Mouse (Mus musculus): ENCODE measurements at regions not wholly inside any gene's neighbourhood (a gene's known extent, or its start where the extent isn't known, plus 50 kb on each side); places are given as distances from the start of the nearest gene placed in this dataset.

- WGBS: 27% methylated on average over 7 of the region's 7 CpGs
- H3K36me3 ChIP-seq (ENCODE audit: insufficient read depth, low read length): no peaks in the 10 kb centered on the region
- no peak overlapping the region for H3K9ac ChIP-seq (ENCODE audit: low read depth, low read length)
- ATAC-seq (replicated peaks; ENCODE audit: low FRiP score, low read depth) (no peak), DNase-seq (ENCODE audit: low spot score) (peak; percentile 14)
- no peaks in the 10 kb centered on the region for H3K27me3 ChIP-seq (ENCODE audit: insufficient read depth, low read length)
- H3K9me3 ChIP-seq (replicated peaks; ENCODE audit: low read length): no peaks in the 10 kb centered on the region
- no peak for TF ChIP-seq CTCF (IDR thresholded peaks at IDR 0.05; ENCODE audit: low read depth)
- H3K4me1 ChIP-seq (replicated peaks; ENCODE audit: insufficient read depth, low read length): no peaks in the 10 kb centered on the region; the same call in 1 of the 2 replicates
- H3K27ac ChIP-seq: no peak overlapping the region
- no peak overlapping the region for H3K4me2 ChIP-seq (ENCODE audit: low read length)
- no peak overlapping the region for H3K4me3 ChIP-seq (replicated peaks; ENCODE audit: low read depth, low read length)
These were observed 174.2 kb upstream of the Rgmb start for GRCm38 (mm10) chr17:16004871-16005575.

- Histone ChIP-seq H3K9me3 (replicated peaks; ENCODE audit: low read length) (no peaks in the 10 kb centered on the region), H3K4me2 (ENCODE audit: low read length) (no peak overlapping the region), H3K9ac (ENCODE audit: low read depth, low read length) (no peak overlapping the region), H3K4me3 (replicated peaks; ENCODE audit: low read depth, low read length) (no peak overlapping the region), H3K27me3 (ENCODE audit: insufficient read depth, low read length) (no peaks in the 10 kb centered on the region), H3K4me1 (replicated peaks; ENCODE audit: insufficient read depth, low read length) (no peaks in the 10 kb centered on the region; the same call in 1 of the 2 replicates), H3K36me3 (ENCODE audit: insufficient read depth, low read length) (no peaks in the 10 kb centered on the region), H3K27ac (no peak overlapping the region)
- no peak for DNase-seq (ENCODE audit: low spot score)
- 66% methylated on average over 4 of the region's 4 CpGs for WGBS
- no peak for ATAC-seq (replicated peaks; ENCODE audit: low FRiP score, low read depth)
- no peak for TF ChIP-seq CTCF (IDR thresholded peaks at IDR 0.05; ENCODE audit: low read depth)
These were observed 173.2 kb upstream of the Rgmb start for GRCm38 (mm10) chr17:16004002-16004401.

GRCm38 (mm10) chr17:15998771-15999170 is 167.9 kb upstream of the Rgmb start:
- ATAC-seq (replicated peaks; ENCODE audit: low FRiP score, low read depth) (no peak), DNase-seq (ENCODE audit: low spot score) (no peak)
- H3K36me3 ChIP-seq (ENCODE audit: insufficient read depth, low read length): no peaks in the 10 kb centered on the region
- no peak overlapping the region for H3K27ac ChIP-seq
- no peaks in the 10 kb centered on the region for H3K27me3 ChIP-seq (ENCODE audit: insufficient read depth, low read length)
- TF ChIP-seq CTCF (IDR thresholded peaks at IDR 0.05; ENCODE audit: low read depth): no peak
- no peak overlapping the region for H3K4me3 ChIP-seq (replicated peaks; ENCODE audit: low read depth, low read length)
- no peaks in the 10 kb centered on the region for H3K9me3 ChIP-seq (replicated peaks; ENCODE audit: low read length)
- H3K4me1 ChIP-seq (replicated peaks; ENCODE audit: insufficient read depth, low read length): 0 out of 2 replicates have a peak, but pooled peaks cover 3% of the 10 kb centered on the region
- H3K4me2 ChIP-seq (ENCODE audit: low read length): no peak overlapping the region
- H3K9ac ChIP-seq (ENCODE audit: low read depth, low read length): no peak overlapping the region
- 94% methylated on average over 4 of the region's 4 CpGs for WGBS

GRCm38 (mm10) chr17:15997289-15997688 is 166.4 kb upstream of the Rgmb start:
- DNase-seq (ENCODE audit: low spot score): peak; percentile 16
- ATAC-seq (replicated peaks; ENCODE audit: low FRiP score, low read depth): no peak
- no peak for TF ChIP-seq CTCF (IDR thresholded peaks at IDR 0.05; ENCODE audit: low read depth)
- WGBS: 16% methylated on average over 1 of the region's 1 CpGs
- Histone ChIP-seq H3K27ac (no peak overlapping the region), H3K27me3 (ENCODE audit: insufficient read depth, low read length) (no peaks in the 10 kb centered on the region), H3K4me1 (replicated peaks; ENCODE audit: insufficient read depth, low read length) (0 out of 2 replicates have a peak, but pooled peaks cover 3% of the 10 kb centered on the region), H3K4me2 (ENCODE audit: low read length) (no peak overlapping the region), H3K9ac (ENCODE audit: low read depth, low read length) (no peak overlapping the region), H3K9me3 (replicated peaks; ENCODE audit: low read length) (no peaks in the 10 kb centered on the region), H3K4me3 (replicated peaks; ENCODE audit: low read depth, low read length) (no peak overlapping the region), H3K36me3 (ENCODE audit: insufficient read depth, low read length) (no peaks in the 10 kb centered on the region)

GRCm38 (mm10) chr17:15995493-15995892 is 164.7 kb upstream of the Rgmb start:
- DNase-seq (ENCODE audit: low spot score): no peak
- ATAC-seq (replicated peaks; ENCODE audit: low FRiP score, low read depth): no peak
- no peaks in the 10 kb centered on the region for H3K9me3 ChIP-seq (replicated peaks; ENCODE audit: low read length)
- H3K9ac ChIP-seq (ENCODE audit: low read depth, low read length): no peak overlapping the region
- 0 out of 2 replicates have a peak, but pooled peaks cover 3% of the 10 kb centered on the region for H3K4me1 ChIP-seq (replicated peaks; ENCODE audit: insufficient read depth, low read length)
- no peaks in the 10 kb centered on the region for H3K36me3 ChIP-seq (ENCODE audit: insufficient read depth, low read length)
- TF ChIP-seq CTCF (IDR thresholded peaks at IDR 0.05; ENCODE audit: low read depth): no peak
- H3K27ac ChIP-seq: no peak overlapping the region
- no peak overlapping the region for H3K4me2 ChIP-seq (ENCODE audit: low read length)
- H3K4me3 ChIP-seq (replicated peaks; ENCODE audit: low read depth, low read length): no peak overlapping the region
- WGBS: 89% methylated on average over 1 of the region's 1 CpGs
- no peaks in the 10 kb centered on the region for H3K27me3 ChIP-seq (ENCODE audit: insufficient read depth, low read length)

GRCm38 (mm10) chr17:15993361-15994287 is 162.8 kb upstream of the Rgmb start:
- 29% methylated on average over 7 of the region's 7 CpGs for WGBS

More at GRCm38 (mm10) chr17:15993361-15994287, 162.8 kb upstream of the Rgmb start:
- DNase-seq (ENCODE audit: low spot score): peak; percentile 91
- H3K9ac ChIP-seq (ENCODE audit: low read depth, low read length): no peak overlapping the region
- H3K4me2 ChIP-seq (ENCODE audit: low read length): no peak overlapping the region
- H3K27me3 ChIP-seq (ENCODE audit: insufficient read depth, low read length): no peaks in the 10 kb centered on the region
- ATAC-seq (replicated peaks; ENCODE audit: low FRiP score, low read depth): peak; percentile 94
- no peak overlapping the region for H3K4me3 ChIP-seq (replicated peaks; ENCODE audit: low read depth, low read length)
- H3K4me1 ChIP-seq (replicated peaks; ENCODE audit: insufficient read depth, low read length): 0 out of 2 replicates have a peak, but pooled peaks cover 3% of the 10 kb centered on the region
- H3K27ac ChIP-seq: no peak overlapping the region
- TF ChIP-seq CTCF (IDR thresholded peaks at IDR 0.05; ENCODE audit: low read depth): no peak
- H3K36me3 ChIP-seq (ENCODE audit: insufficient read depth, low read length): no peaks in the 10 kb centered on the region
- H3K9me3 ChIP-seq (replicated peaks; ENCODE audit: low read length): no peaks in the 10 kb centered on the region

Measured in kidney, postnatal 0 days (tissue).